Comparison of ENCODE assay signal across 11 mouse cellular contexts in genomic region chr6:50372516-50373424, GRCm38 (mm10).
DNase-seq lines count a peak whose midpoint lies in the region; ATAC-seq and TF ChIP-seq lines count a peak whose summit lies in the region.
"Had no signal": no experiment of that assay in that cellular context is flagged by ENCODE, and none has a peak within 500 bp of the region (broad histone marks: within the 10 kb centered on the region; RNA-seq: fewer than 3 reads in every experiment).

No protein-coding gene starts in this region.

- H3K9me3 ChIP-seq in forebrain, embryonic 13.5 days (replicated peaks) = no peaks in the 10 kb centered on the region
- H3K9me3 ChIP-seq in forebrain, embryonic 15.5 days = no peaks in the 10 kb centered on the region
- H3K9me3 ChIP-seq in intestine, postnatal 0 days (ENCODE audit: control insufficient read depth) = no peaks in the 10 kb centered on the region
- H3K9me3 ChIP-seq: heart, embryonic 15.5 days had no signal

- peaks cover 12% of the 10 kb centered on the region for H3K4me1 ChIP-seq in forebrain, embryonic 13.5 days
- H3K4me1 ChIP-seq in forebrain, embryonic 15.5 days = peaks cover 9% of the 10 kb centered on the region; the same call in 1 of the 2 replicates
- 0 out of 2 replicates have a peak, but pooled peaks cover 3% of the 10 kb centered on the region for H3K4me1 ChIP-seq in intestine, postnatal 0 days (replicated peaks; ENCODE audit: control insufficient read depth, insufficient read depth, low read length)

- H3K9ac ChIP-seq in forebrain, embryonic 13.5 days = no peak overlapping the region
- no peak overlapping the region for H3K9ac ChIP-seq in forebrain, embryonic 15.5 days (replicated peaks)
- H3K9ac ChIP-seq in intestine, postnatal 0 days (ENCODE audit: low read depth, low read length) = no peak overlapping the region
- H3K9ac ChIP-seq: heart, embryonic 15.5 days had no signal

- WGBS in forebrain, embryonic 13.5 days = 56% methylated on average over 5 of the region's 5 CpGs
- 35% methylated on average over 5 of the region's 5 CpGs for WGBS in forebrain, embryonic 15.5 days
- WGBS in intestine, postnatal 0 days = 31% methylated on average over 5 of the region's 5 CpGs

- H3K27ac ChIP-seq in forebrain, embryonic 13.5 days = no peak overlapping the region
- no peak overlapping the region for H3K27ac ChIP-seq in forebrain, embryonic 15.5 days (replicated peaks)
- H3K27ac ChIP-seq in intestine, postnatal 0 days (ENCODE audit: low read depth, low read length) = peak overlapping the region; percentile 50
- H3K27ac ChIP-seq: heart, embryonic 15.5 days had no signal

- no peak for TF ChIP-seq CTCF in intestine, postnatal 0 days (IDR thresholded peaks at IDR 0.05; ENCODE audit: low read depth)

- ATAC-seq in forebrain, embryonic 13.5 days = 0 out of 2 replicates have a peak, but pooled peaks have one; percentile 61
- no peak for ATAC-seq in forebrain, embryonic 15.5 days (replicated peaks)
- peak; percentile 11; the same call in 1 of the 2 replicates for ATAC-seq in intestine, postnatal 0 days

- no peaks in the 10 kb centered on the region for H3K36me3 ChIP-seq in forebrain, embryonic 13.5 days (ENCODE audit: poor library complexity, severe bottlenecking)
- no peaks in the 10 kb centered on the region for H3K36me3 ChIP-seq in forebrain, embryonic 15.5 days
- H3K36me3 ChIP-seq in intestine, postnatal 0 days (ENCODE audit: control insufficient read depth, insufficient read depth) = 0 out of 2 replicates have a peak, but pooled peaks cover 11% of the 10 kb centered on the region

- DNase-seq in retina, postnatal 1 day = peak; percentile 19
- no peak for DNase-seq in retina, embryonic 14.5 days (ENCODE audit: low spot score)
- DNase-seq in ovary, adult 18-20 months (ENCODE audit: low spot score) = no peak
- DNase-seq in thymus, postnatal 14 days = no peak
- no peak for DNase-seq in adrenal gland, adult 18-20 months (ENCODE audit: low spot score in 2 of 2)
- DNase-seq: kidney, postnatal 36 days; lung, adult 2 months had no signal

- no peak overlapping the region for H3K4me3 ChIP-seq in forebrain, embryonic 13.5 days
- no peak overlapping the region for H3K4me3 ChIP-seq in forebrain, embryonic 15.5 days
- H3K4me3 ChIP-seq in intestine, postnatal 0 days (ENCODE audit: low read depth, low read length) = no peak overlapping the region
- H3K4me3 ChIP-seq: heart, embryonic 15.5 days had no signal

- no peaks in the 10 kb centered on the region for H3K27me3 ChIP-seq in forebrain, embryonic 13.5 days
- H3K27me3 ChIP-seq in forebrain, embryonic 15.5 days = no peaks in the 10 kb centered on the region
- no peaks in the 10 kb centered on the region for H3K27me3 ChIP-seq in intestine, postnatal 0 days (replicated peaks; ENCODE audit: control insufficient read depth, insufficient read depth, low read length)
- H3K27me3 ChIP-seq: heart, embryonic 15.5 days had no signal

- no peak overlapping the region for H3K4me2 ChIP-seq in forebrain, embryonic 13.5 days
- no peak overlapping the region for H3K4me2 ChIP-seq in forebrain, embryonic 15.5 days (replicated peaks)
- no peak overlapping the region for H3K4me2 ChIP-seq in intestine, postnatal 0 days (replicated peaks; ENCODE audit: low read depth)
- H3K4me2 ChIP-seq: heart, embryonic 15.5 days had no signal
